Mouse (Mus musculus) embryo, embryonic 9.5 days (tissue): ENCODE measurements around the gene Kidins220.
A peak's percentile ranks its signal among the peaks of the same experiment; 100 is the strongest.

ENCODE experiments used
- DNase-seq: peaks from one replicate; pipeline ENCODE4 v3.0.0-alpha.2; 2017; ENCODE audit errors: extremely low spot score

Kidins220 gene

GRCm38 (mm10) chr12:24974446-24975114 lies at the start of gene Kidins220:
TSS of gene Kidins220 (plus strand) at chr12:24974925.
- peak; percentile 96 for DNase-seq

GRCm38 (mm10) chr12:24925276-24925675 lies 49.4 kb upstream of the Kidins220 start:
- no peak for DNase-seq

GRCm38 (mm10) chr12:24925684-24926083 lies 49.0 kb upstream of the Kidins220 start:
- DNase-seq, result no peak

GRCm38 (mm10) chr12:24928051-24928748 lies 46.5 kb upstream of the Kidins220 start:
- DNase-seq, result no peak

- no peak for DNase-seq
Measured at GRCm38 (mm10) chr12:24929043-24929442, 45.7 kb upstream of the Kidins220 start.

GRCm38 (mm10) chr12:24930760-24931159 lies 44.0 kb upstream of the Kidins220 start:
- DNase-seq, result no peak

- DNase-seq, result no peak
Measured at GRCm38 (mm10) chr12:24932120-24932519, 42.6 kb upstream of the Kidins220 start.

GRCm38 (mm10) chr12:24933206-24933775 lies 41.4 kb upstream of the Kidins220 start:
- no peak for DNase-seq

- no peak for DNase-seq
Measured at GRCm38 (mm10) chr12:24933996-24934395, 40.7 kb upstream of the Kidins220 start.

GRCm38 (mm10) chr12:24936281-24936680 lies 38.4 kb upstream of the Kidins220 start:
- no peak for DNase-seq

GRCm38 (mm10) chr12:24939372-24939771 lies 35.4 kb upstream of the Kidins220 start:
- DNase-seq, result no peak

GRCm38 (mm10) chr12:24942619-24943287 lies 32.0 kb upstream of the Kidins220 start:
- DNase-seq, result no peak

GRCm38 (mm10) chr12:24943427-24943826 lies 31.3 kb upstream of the Kidins220 start:
- DNase-seq, result no peak

GRCm38 (mm10) chr12:24944597-24944996 lies 30.1 kb upstream of the Kidins220 start:
- no peak for DNase-seq

- DNase-seq, result no peak
Measured at GRCm38 (mm10) chr12:24947065-24947464, 27.7 kb upstream of the Kidins220 start.

GRCm38 (mm10) chr12:24948344-24948743 lies 26.4 kb upstream of the Kidins220 start:
- DNase-seq, result peak; percentile 37

GRCm38 (mm10) chr12:24950376-24951046 lies 24.2 kb upstream of the Kidins220 start:
- no peak for DNase-seq

- DNase-seq, result peak; percentile 53
Measured at GRCm38 (mm10) chr12:24952147-24952546, 22.6 kb upstream of the Kidins220 start.

GRCm38 (mm10) chr12:24955137-24955536 lies 19.6 kb upstream of the Kidins220 start:
- no peak for DNase-seq

GRCm38 (mm10) chr12:24958526-24958925 lies 16.2 kb upstream of the Kidins220 start:
- DNase-seq, result no peak

- no peak for DNase-seq
Measured at GRCm38 (mm10) chr12:24961821-24962220, 12.9 kb upstream of the Kidins220 start.
